Mouse (Mus musculus) cortical plate, adult 2 months (tissue): Measurements from ENCODE around the gene Bace2. TPM values are rescaled to one million over a fixed set of nuclear protein-coding genes. Genes with fewer than 3 reads are reported as not detected.
A peak's percentile ranks its signal among the peaks of the same experiment; 100 is the strongest.

Source experiments
- H3K27ac ChIP-seq: fragments of 200-500 bp; 2 replicates; pipeline ENCODE4 v1.5.1; 2012; ENCODE audit warnings: low read length, control low read depth, inconsistent platforms; ENCODE audit not compliant: insufficient read depth
- H3K4me1 ChIP-seq: fragments of 200-500 bp; 2 replicates; pipeline ENCODE4 v1.6.1; 2011; ENCODE audit warnings: low read length; ENCODE audit not compliant: control insufficient read depth, insufficient read depth
- H3K4me3 ChIP-seq: fragments of 200-500 bp; 2 replicates; pipeline ENCODE4 v1.5.1; 2011; ENCODE audit warnings: mild to moderate bottlenecking, low read length, control low read depth; ENCODE audit not compliant: insufficient read depth
- CTCF ChIP-seq: fragments of 200-500 bp; IDR thresholded peaks from 2 replicates; pipeline ENCODE4 v1.5.1; 2011; ENCODE audit warnings: mild to moderate bottlenecking, control low read depth, low read length; ENCODE audit not compliant: insufficient read depth; ENCODE audit errors: extremely low read depth
- POLR2A ChIP-seq: fragments of 200-500 bp; IDR thresholded peaks from 2 replicates; pipeline ENCODE4 v1.6.1; 2011; ENCODE audit warnings: mild to moderate bottlenecking, low read length, control low read depth; ENCODE audit not compliant: insufficient read depth; ENCODE audit errors: extremely low read depth
- polyA plus RNA-seq: library from polyadenylated mRNA; depleted of rRNA; stranded (reverse); fragments of >200 nt; gene quantifications from 2 replicates; pipeline ENCODE4 v1.2.3, GENCODE M21; 2012

Gene Bace2
- polyA plus RNA-seq, 1 experiment, result 3.5 TPM

DNA sequence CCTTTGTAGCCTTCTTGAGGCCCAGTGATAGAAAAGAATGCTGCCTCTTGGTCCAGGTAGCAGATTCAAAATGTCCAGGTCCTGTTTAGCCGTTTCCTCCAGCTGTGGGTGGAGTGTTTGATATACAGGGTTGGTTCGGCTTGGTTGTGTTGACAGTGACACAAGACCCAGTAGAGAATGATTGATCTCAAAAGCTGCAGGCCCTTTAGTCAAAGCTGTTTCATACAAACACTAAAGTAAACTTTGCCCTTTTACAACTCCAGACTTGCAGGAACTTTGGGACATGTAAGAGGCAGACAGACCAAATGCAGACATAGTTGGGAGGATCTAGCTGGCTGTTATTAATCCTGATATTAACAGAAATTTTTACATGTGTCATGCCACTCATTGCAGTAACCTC, 3.5 kb upstream of the Bace2 start:
- H3K4me1 ChIP-seq, result no peaks in the 10 kb centered on the region
- no peak overlapping the region for H3K4me3 ChIP-seq

DNA sequence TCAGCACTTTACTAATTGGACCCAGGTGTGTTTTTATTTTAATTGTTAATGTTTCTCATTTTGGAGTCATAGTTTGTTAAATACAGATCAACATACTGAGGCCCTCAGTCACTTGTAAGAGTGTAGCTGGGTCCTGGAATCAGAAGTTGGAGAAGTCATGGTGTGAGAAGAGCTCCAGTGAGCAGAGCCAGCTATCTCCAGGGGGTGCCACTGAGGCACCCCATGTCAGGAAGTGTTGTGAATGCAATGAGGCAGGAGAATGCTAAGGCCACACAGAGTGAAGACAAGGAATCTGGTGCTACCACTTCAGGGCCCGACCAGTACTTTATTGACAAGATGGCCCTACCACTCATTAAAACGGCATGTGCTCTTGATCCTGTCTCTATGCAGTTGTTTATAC, 1.9 kb upstream of the Bace2 start:
- TF ChIP-seq POLR2A (no peak), CTCF (no peak)
- Histone ChIP-seq H3K4me3 (no peak overlapping the region), H3K27ac (no peak overlapping the region), H3K4me1 (no peaks in the 10 kb centered on the region)

More for the DNA sequence above, 3.5 kb upstream of the Bace2 start:
- H3K27ac ChIP-seq, result no peak overlapping the region
- TF ChIP-seq POLR2A, result no peak
- TF ChIP-seq CTCF, result no peak

DNA sequence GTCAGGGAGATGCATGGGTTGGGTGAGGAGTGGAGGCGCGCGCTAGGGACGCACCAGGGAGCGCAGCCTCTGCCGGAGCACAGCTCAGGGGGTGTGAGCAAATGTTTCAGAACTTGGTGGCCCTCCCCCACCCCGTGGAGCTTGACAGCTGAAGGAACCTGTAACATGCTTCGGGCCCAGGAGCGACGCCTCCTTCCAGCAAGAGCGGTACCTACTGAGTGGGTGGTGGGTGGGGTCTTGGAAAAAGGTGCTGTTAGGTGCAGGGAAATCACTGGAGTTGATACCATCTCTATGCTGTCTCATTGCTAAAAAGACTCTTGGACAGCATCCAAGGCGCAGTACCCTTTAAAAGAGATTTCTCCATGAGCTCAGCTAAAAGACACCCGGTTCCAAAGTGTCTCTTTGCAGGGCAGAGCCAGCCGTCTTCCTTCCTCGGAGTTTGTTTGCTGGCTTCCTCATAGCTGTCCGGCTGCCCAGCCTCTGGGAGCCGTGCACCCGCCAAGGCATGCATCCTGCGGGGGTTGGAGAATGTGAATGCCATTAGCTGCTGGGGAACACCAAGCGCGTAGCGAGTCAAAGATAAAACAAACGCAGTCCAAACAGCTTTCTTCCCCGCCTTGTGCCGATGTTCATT, 763 bp downstream of the Bace2 start:
- Histone ChIP-seq H3K4me1 (no peaks in the 10 kb centered on the region), H3K4me3 (peak overlapping the region; percentile 48), H3K27ac (no peak overlapping the region)
- TF ChIP-seq POLR2A, result no peak
- TF ChIP-seq CTCF, result no peak

DNA sequence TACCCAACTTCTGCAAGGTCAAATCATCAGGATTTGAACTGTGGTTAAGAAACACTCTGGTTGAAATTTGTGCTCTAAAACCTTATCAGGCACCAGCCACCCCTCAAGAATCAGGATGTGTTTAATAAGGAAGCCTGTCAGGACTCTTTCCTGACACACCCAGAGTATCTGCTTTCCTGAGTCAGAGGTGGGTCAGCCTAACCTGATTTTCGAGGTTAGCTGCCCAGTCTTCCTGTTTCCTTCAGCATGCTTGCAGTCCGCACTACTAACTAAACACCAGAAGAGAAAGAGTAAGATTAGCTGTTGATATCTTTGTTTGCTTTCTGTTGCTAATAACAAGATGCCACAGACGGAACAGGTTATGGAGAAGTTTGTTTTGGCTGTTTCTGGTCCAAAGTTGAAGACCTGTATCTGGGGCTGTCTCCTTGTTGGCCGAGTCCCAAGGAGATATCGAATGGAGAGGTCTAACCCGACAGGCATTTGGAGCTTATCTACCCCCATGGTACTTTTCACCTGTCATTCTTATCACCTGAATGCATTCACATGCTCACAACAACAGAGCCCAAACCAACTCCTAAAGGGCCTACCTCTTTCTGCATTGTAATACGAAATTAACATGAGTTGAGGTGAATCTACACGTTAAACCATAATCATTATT, 5.8 kb downstream of the Bace2 start:
- H3K4me3 ChIP-seq, result no peak overlapping the region
- H3K27ac ChIP-seq, result no peak overlapping the region
- TF ChIP-seq CTCF (no peak), POLR2A (no peak)
- H3K4me1 ChIP-seq, result no peaks in the 10 kb centered on the region; the same call in 1 of the 2 replicates

DNA sequence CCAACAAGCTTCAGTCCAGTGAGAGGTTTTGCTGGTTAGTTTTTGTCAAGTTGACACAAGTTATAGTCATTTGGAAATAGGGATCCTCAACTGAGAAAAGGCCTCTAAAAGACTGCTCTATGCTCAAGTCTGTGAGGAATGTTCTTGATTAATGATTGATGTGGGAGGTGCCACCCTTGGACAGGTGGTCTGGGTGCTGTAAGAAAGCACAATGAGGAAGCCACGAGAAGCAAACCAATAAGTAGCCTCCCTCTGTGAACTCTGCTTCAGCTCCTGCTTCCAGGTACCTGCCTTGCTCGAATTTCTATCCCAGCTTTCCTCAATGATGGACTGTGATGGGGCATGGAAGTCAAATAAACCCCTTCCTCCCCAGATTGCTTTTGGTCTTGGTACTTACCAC, 9.6 kb downstream of the Bace2 start:
- Histone ChIP-seq H3K27ac (no peak overlapping the region), H3K4me3 (no peak overlapping the region), H3K4me1 (no peaks in the 10 kb centered on the region; the same call in 1 of the 2 replicates)
- TF ChIP-seq CTCF (no peak), POLR2A (no peak)

DNA sequence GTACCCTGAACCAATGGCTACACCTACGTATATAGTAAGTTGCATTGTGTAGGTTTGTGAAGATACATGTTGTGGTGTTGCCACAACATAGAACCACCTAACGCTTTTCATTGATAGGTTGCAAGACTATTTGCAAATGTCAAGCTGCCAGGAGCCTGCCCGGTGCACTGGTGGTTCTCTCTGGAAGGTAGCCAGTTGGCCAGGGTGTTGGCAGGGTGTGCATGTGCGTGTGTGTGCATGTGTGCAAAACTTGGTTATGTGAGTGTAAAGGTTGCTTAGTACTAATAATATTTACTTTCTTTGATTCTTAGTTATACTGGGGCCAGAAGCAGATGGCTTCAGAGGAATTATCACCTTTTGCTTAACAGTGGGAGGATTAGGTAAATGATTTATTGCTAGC, 13.7 kb downstream of the Bace2 start:
- H3K4me3 ChIP-seq, result no peak overlapping the region
- TF ChIP-seq CTCF (no peak), POLR2A (no peak)
- no peaks in the 10 kb centered on the region; the same call in 1 of the 2 replicates for H3K4me1 ChIP-seq
- no peak overlapping the region for H3K27ac ChIP-seq

DNA sequence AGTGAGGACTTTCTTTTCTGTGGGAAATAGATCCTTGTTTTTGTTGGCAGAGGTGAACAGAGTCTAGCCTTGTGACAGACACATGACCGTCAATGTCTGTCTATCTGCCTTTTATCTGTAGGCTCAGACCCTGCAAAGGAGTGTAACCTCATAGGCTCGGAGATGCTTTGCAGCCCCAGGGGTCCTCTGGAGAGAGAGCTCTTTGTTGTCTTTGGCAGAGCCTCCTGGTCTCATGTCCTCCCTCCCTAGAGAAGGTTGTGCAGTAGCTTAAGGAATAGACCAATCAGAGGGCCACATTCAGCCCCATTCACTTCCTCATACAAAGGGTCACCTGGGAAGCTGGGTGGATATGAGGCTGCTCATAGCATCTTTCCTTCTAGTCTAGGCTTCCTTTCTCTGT, 31.4 kb downstream of the Bace2 start:
- TF ChIP-seq CTCF (no peak), POLR2A (no peak)

DNA sequence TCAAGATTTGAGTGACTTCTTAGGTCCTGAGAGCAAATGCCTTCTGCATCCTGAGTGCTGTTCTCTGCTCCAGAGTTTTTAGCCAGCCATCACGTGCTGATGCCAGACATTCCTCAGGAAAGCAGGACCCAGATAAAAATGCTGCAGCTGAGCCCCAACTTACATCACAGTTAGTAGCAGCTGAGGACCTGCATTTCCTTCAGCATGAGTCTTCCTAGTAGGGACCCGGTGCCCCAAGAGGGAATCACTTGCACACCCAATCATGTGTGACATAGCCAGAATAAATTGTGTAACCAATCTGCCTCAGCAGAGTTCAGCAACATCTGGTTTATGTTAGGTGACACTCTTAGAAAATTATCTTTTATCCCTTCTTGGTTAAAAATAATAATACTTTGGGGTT, 34.7 kb downstream of the Bace2 start:
- no peak overlapping the region for H3K27ac ChIP-seq
- TF ChIP-seq POLR2A (no peak), CTCF (no peak)
- H3K4me1 ChIP-seq, result no peaks in the 10 kb centered on the region
- no peak overlapping the region for H3K4me3 ChIP-seq

More for the DNA sequence above, 31.4 kb downstream of the Bace2 start:
- no peaks in the 10 kb centered on the region for H3K4me1 ChIP-seq
- H3K27ac ChIP-seq, result no peak overlapping the region
- H3K4me3 ChIP-seq, result no peak overlapping the region

DNA sequence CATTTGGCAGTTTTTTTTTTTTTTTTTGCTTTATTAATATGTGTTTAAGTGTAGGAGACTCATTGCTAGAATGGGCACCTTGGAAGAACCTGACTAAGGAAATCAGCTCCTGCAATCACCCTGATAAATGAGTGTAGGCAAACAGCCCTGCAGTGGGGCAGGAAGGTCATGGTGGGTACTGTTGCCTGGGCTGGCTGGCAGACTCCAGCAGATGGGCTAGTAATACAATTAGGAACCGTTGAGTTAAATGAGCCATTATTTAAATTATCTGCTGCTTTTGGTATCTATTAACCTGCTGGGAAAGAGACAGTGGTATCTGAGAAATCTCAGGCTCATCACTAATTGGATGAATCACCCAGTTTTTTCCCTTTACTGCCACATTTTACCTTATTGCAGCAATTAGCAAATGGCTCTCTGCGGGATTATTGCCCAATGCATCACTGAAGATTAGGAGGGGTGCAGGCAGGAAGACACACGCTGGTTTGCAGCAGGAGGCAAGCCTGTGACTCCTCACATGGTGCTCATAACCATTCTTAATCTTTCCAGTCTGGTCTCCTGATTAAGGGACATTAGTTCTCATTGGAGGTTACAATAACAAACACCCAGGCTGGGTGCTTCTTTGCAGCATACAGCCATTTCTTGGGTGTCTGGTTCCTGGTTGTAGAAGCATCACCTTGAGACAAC, 35.3 kb downstream of the Bace2 start:
- no peak for TF ChIP-seq CTCF
- no peak for TF ChIP-seq POLR2A

More for the DNA sequence above, 35.3 kb downstream of the Bace2 start:
- Histone ChIP-seq H3K4me1 (no peaks in the 10 kb centered on the region), H3K4me3 (no peak overlapping the region), H3K27ac (no peak overlapping the region)
